Mouse (Mus musculus) liver, adult (tissue): ENCODE measurements around the gene Kras.

ENCODE experiments used
- GATA4 ChIP-seq: IDR thresholded peaks from 2 replicates; pipeline ENCODE4 v1.6.1; 2014; ENCODE audit warnings: mild to moderate bottlenecking, low read length; ENCODE audit not compliant: insufficient replicate concordance

The Kras gene

GRCm38 (mm10) chr6:145173781-145174191 lies 76.3 kb downstream of the Kras start:
- no peak for TF ChIP-seq GATA4

- no peak for TF ChIP-seq GATA4
Measured at GRCm38 (mm10) chr6:145171892-145172606, 78.0 kb downstream of the Kras start.
